Mouse (Mus musculus): ENCODE data around the gene Stn1.
A peak's percentile ranks its signal among the peaks of the same experiment; 100 is the strongest.
"Not testable (repeated sequence)": the region's sequence is repeated elsewhere in the genome, so short reads cannot be mapped to it uniquely, and the experiment has no call there.

The Stn1 gene

GRCm38 (mm10) chr19:47537300-47537792 lies at the start of gene Stn1:
TSS of gene Stn1 (minus strand) at chr19:47537507.
- DNase-seq (ENCODE audit: low spot score in 2 of 2) = no peak

- DNase-seq (ENCODE audit: low spot score in 2 of 2) = no peak
These were observed 49.7 kb upstream of the Stn1 start for GRCm38 (mm10) chr19:47587009-47587408.

GRCm38 (mm10) chr19:47585772-47586171 lies 48.5 kb upstream of the Stn1 start:
- no peak for DNase-seq (ENCODE audit: low spot score in 2 of 2)

GRCm38 (mm10) chr19:47579788-47580631 lies 42.7 kb upstream of the Stn1 start:
- DNase-seq (ENCODE audit: low spot score in 2 of 2) = no peak

- DNase-seq (ENCODE audit: low spot score in 2 of 2) = peak; percentile 53 to 76
These were observed 42.0 kb upstream of the Stn1 start, which contains the start of gene Slk for GRCm38 (mm10) chr19:47579225-47579787. TSS of gene Slk (plus strand) at chr19:47579678.

GRCm38 (mm10) chr19:47578581-47579224 lies 41.4 kb upstream of the Stn1 start:
- DNase-seq (ENCODE audit: low spot score in 2 of 2) = no peak

GRCm38 (mm10) chr19:47573718-47574117 lies 36.4 kb upstream of the Stn1 start:
- DNase-seq (ENCODE audit: low spot score in 2 of 2) = no peak

GRCm38 (mm10) chr19:47571981-47572380 lies 34.7 kb upstream of the Stn1 start:
- DNase-seq (ENCODE audit: low spot score in 2 of 2) = not testable (repeated sequence)

- DNase-seq (ENCODE audit: low spot score in 2 of 2) = no peak
These were observed 32.7 kb upstream of the Stn1 start for GRCm38 (mm10) chr19:47570042-47570441.

GRCm38 (mm10) chr19:47565994-47566393 lies 28.7 kb upstream of the Stn1 start:
- no peak for DNase-seq (ENCODE audit: low spot score in 2 of 2)

- DNase-seq (ENCODE audit: low spot score in 2 of 2) = no peak
These were observed 27.8 kb upstream of the Stn1 start for GRCm38 (mm10) chr19:47565031-47565654.

- DNase-seq (ENCODE audit: low spot score in 2 of 2) = no peak
These were observed 26.4 kb upstream of the Stn1 start for GRCm38 (mm10) chr19:47563715-47564114.

GRCm38 (mm10) chr19:47561996-47562441 lies 24.7 kb upstream of the Stn1 start:
- DNase-seq (ENCODE audit: low spot score in 2 of 2) = no peak

- no peak for DNase-seq (ENCODE audit: low spot score in 2 of 2)
These were observed 23.3 kb upstream of the Stn1 start for GRCm38 (mm10) chr19:47560544-47561161.

GRCm38 (mm10) chr19:47559751-47560512 lies 22.6 kb upstream of the Stn1 start:
- DNase-seq (ENCODE audit: low spot score in 2 of 2) = peak in 1 of 2 experiments; percentile 57

GRCm38 (mm10) chr19:47559145-47559544 lies 21.8 kb upstream of the Stn1 start:
- DNase-seq (ENCODE audit: low spot score in 2 of 2) = no peak

GRCm38 (mm10) chr19:47549584-47549983 lies 12.3 kb upstream of the Stn1 start:
- DNase-seq (ENCODE audit: low spot score in 2 of 2) = no peak

GRCm38 (mm10) chr19:47549174-47549573 lies 11.9 kb upstream of the Stn1 start:
- DNase-seq (ENCODE audit: low spot score in 2 of 2) = peak in 1 of 2 experiments; percentile 23

GRCm38 (mm10) chr19:47548432-47549076 lies 11.2 kb upstream of the Stn1 start:
- no peak for DNase-seq (ENCODE audit: low spot score in 2 of 2)

GRCm38 (mm10) chr19:47545528-47545927 lies 8.2 kb upstream of the Stn1 start:
- no peak for DNase-seq (ENCODE audit: low spot score in 2 of 2)

Data from left cerebral cortex, adult 9 months (tissue).